Mouse (Mus musculus): Measurements from ENCODE around the gene Rac2.

GRCm38 (mm10) chr15:78557693-78558535 is 14.7 kb downstream of the Rac2 start:
- TF ChIP-seq CTCF (IDR thresholded peaks at IDR 0.05; ENCODE audit: low read depth, low read length) (no peak), POLR2A (IDR thresholded peaks at IDR 0.05; ENCODE audit: borderline replicate concordance, low read depth, low read length) (no peak)

Data from bone marrow macrophage, adult 2 months (primary cell).